Mouse (Mus musculus): Measurements from ENCODE around the gene Trip6. TPM values are rescaled to one million over a fixed set of nuclear protein-coding genes. Genes with fewer than 3 reads are reported as not detected.
A peak's percentile ranks its signal among the peaks of the same experiment; 100 is the strongest.

Gene Trip6
- polyA plus RNA-seq, 1 experiment = 10.3 TPM

- 49% methylated on average over 6 of the region's 6 CpGs for WGBS
- H3K4me1 ChIP-seq (ENCODE audit: control insufficient read depth, insufficient read depth, low read length) = 0 out of 2 replicates have a peak, but pooled peaks cover 7% of the 10 kb centered on the region
- H3K4me3 ChIP-seq (replicated peaks; ENCODE audit: insufficient read depth, low read depth, low read length) = no peak overlapping the region
- H3K27ac ChIP-seq (ENCODE audit: insufficient read depth, low read length) = no peak overlapping the region
- TF ChIP-seq CTCF (IDR thresholded peaks at IDR 0.05; ENCODE audit: borderline replicate concordance, insufficient read depth, low read depth, low read length) (no peak), POLR2A (IDR thresholded peaks at IDR 0.05; ENCODE audit: borderline replicate concordance, insufficient read depth, low read length) (no peak)
- no peaks in the 10 kb centered on the region for H3K27me3 ChIP-seq (ENCODE audit: control insufficient read depth, insufficient read depth, low read length)
- DNase-seq = no peak
Observed at GRCm38 (mm10) chr5:137335066-137335465, 20.9 kb upstream of the Trip6 start.

GRCm38 (mm10) chr5:137334317-137334716, 20.1 kb upstream of the Trip6 start:
- DNase-seq = no peak
- Histone ChIP-seq H3K27ac (ENCODE audit: insufficient read depth, low read length) (no peak overlapping the region), H3K4me3 (replicated peaks; ENCODE audit: insufficient read depth, low read depth, low read length) (no peak overlapping the region), H3K4me1 (ENCODE audit: control insufficient read depth, insufficient read depth, low read length) (0 out of 2 replicates have a peak, but pooled peaks cover 3% of the 10 kb centered on the region), H3K27me3 (ENCODE audit: control insufficient read depth, insufficient read depth, low read length) (no peaks in the 10 kb centered on the region)
- TF ChIP-seq CTCF (IDR thresholded peaks at IDR 0.05; ENCODE audit: borderline replicate concordance, insufficient read depth, low read depth, low read length) = no peak
- no peak for TF ChIP-seq POLR2A (IDR thresholded peaks at IDR 0.05; ENCODE audit: borderline replicate concordance, insufficient read depth, low read length)
- WGBS = 38% methylated on average over 10 of the region's 10 CpGs

- Histone ChIP-seq H3K27ac (ENCODE audit: insufficient read depth, low read length) (no peak within 1 kb of the TSS; the same call in 1 of the 2 replicates), H3K27me3 (ENCODE audit: control insufficient read depth, insufficient read depth, low read length) (no peaks in the 10 kb centered on the region), H3K4me1 (ENCODE audit: control insufficient read depth, insufficient read depth, low read length) (0 out of 2 replicates have a peak, but pooled peaks cover 3% of the 10 kb centered on the region), H3K4me3 (replicated peaks; ENCODE audit: insufficient read depth, low read depth, low read length) (peak within 1 kb of the TSS; percentile 71)
- TF ChIP-seq CTCF (IDR thresholded peaks at IDR 0.05; ENCODE audit: borderline replicate concordance, insufficient read depth, low read depth, low read length) (peak; percentile 73), POLR2A (IDR thresholded peaks at IDR 0.05; ENCODE audit: borderline replicate concordance, insufficient read depth, low read length) (peak; percentile 60; the same call in 1 of the 2 replicates)
- WGBS = under 1% methylated on average over 44 of the region's 44 CpGs
- DNase-seq = peak; percentile 90 to 96
Observed at GRCm38 (mm10) chr5:137333512-137334174, 19.4 kb upstream of the Trip6 start, which contains the start of gene Slc12a9. Gene Slc12a9 (minus strand): TSS chr5:137333597.

GRCm38 (mm10) chr5:137332857-137333511, 18.8 kb upstream of the Trip6 start:
- peak overlapping the region; percentile 71 for H3K4me3 ChIP-seq (replicated peaks; ENCODE audit: insufficient read depth, low read depth, low read length)
- 0 out of 2 replicates have a peak, but pooled peaks cover 3% of the 10 kb centered on the region for H3K4me1 ChIP-seq (ENCODE audit: control insufficient read depth, insufficient read depth, low read length)
- DNase-seq = no peak
- WGBS = 15% methylated on average over 15 of the region's 15 CpGs
- H3K27ac ChIP-seq (ENCODE audit: insufficient read depth, low read length) = no peak overlapping the region; the same call in 1 of the 2 replicates
- TF ChIP-seq CTCF (IDR thresholded peaks at IDR 0.05; ENCODE audit: borderline replicate concordance, insufficient read depth, low read depth, low read length) = no peak
- no peak for TF ChIP-seq POLR2A (IDR thresholded peaks at IDR 0.05; ENCODE audit: borderline replicate concordance, insufficient read depth, low read length)
- no peaks in the 10 kb centered on the region for H3K27me3 ChIP-seq (ENCODE audit: control insufficient read depth, insufficient read depth, low read length)

- TF ChIP-seq POLR2A (IDR thresholded peaks at IDR 0.05; ENCODE audit: borderline replicate concordance, insufficient read depth, low read length) (no peak), CTCF (IDR thresholded peaks at IDR 0.05; ENCODE audit: borderline replicate concordance, insufficient read depth, low read depth, low read length) (no peak)
- 76% methylated on average over 7 of the region's 7 CpGs for WGBS
- Histone ChIP-seq H3K27ac (ENCODE audit: insufficient read depth, low read length) (no peak overlapping the region), H3K4me1 (ENCODE audit: control insufficient read depth, insufficient read depth, low read length) (no peaks in the 10 kb centered on the region), H3K27me3 (ENCODE audit: control insufficient read depth, insufficient read depth, low read length) (no peaks in the 10 kb centered on the region), H3K4me3 (replicated peaks; ENCODE audit: insufficient read depth, low read depth, low read length) (no peak overlapping the region)
- no peak for DNase-seq
Observed at GRCm38 (mm10) chr5:137330910-137331309, 16.7 kb upstream of the Trip6 start.

GRCm38 (mm10) chr5:137320996-137321395, 6.8 kb upstream of the Trip6 start:
- no peak for DNase-seq
- TF ChIP-seq CTCF (IDR thresholded peaks at IDR 0.05; ENCODE audit: borderline replicate concordance, insufficient read depth, low read depth, low read length) (no peak), POLR2A (IDR thresholded peaks at IDR 0.05; ENCODE audit: borderline replicate concordance, insufficient read depth, low read length) (no peak)
- no peak overlapping the region for H3K27ac ChIP-seq (ENCODE audit: insufficient read depth, low read length)
- no peak overlapping the region for H3K4me3 ChIP-seq (replicated peaks; ENCODE audit: insufficient read depth, low read depth, low read length)
- H3K4me1 ChIP-seq (ENCODE audit: control insufficient read depth, insufficient read depth, low read length) = peaks cover 4% of the 10 kb centered on the region
- 89% methylated on average over 3 of the region's 3 CpGs for WGBS
- no peaks in the 10 kb centered on the region; the same call in 1 of the 2 replicates for H3K27me3 ChIP-seq (ENCODE audit: control insufficient read depth, insufficient read depth, low read length)

GRCm38 (mm10) chr5:137318570-137318969, 4.4 kb upstream of the Trip6 start:
- H3K4me1 ChIP-seq (ENCODE audit: control insufficient read depth, insufficient read depth, low read length) = peaks cover 4% of the 10 kb centered on the region
- H3K27me3 ChIP-seq (ENCODE audit: control insufficient read depth, insufficient read depth, low read length) = no peaks in the 10 kb centered on the region; the same call in 1 of the 2 replicates
- H3K27ac ChIP-seq (ENCODE audit: insufficient read depth, low read length) = no peak overlapping the region
- no peak overlapping the region for H3K4me3 ChIP-seq (replicated peaks; ENCODE audit: insufficient read depth, low read depth, low read length)
- no peak for TF ChIP-seq POLR2A (IDR thresholded peaks at IDR 0.05; ENCODE audit: borderline replicate concordance, insufficient read depth, low read length)
- no peak for TF ChIP-seq CTCF (IDR thresholded peaks at IDR 0.05; ENCODE audit: borderline replicate concordance, insufficient read depth, low read depth, low read length)
- no peak for DNase-seq
- 95% methylated on average over 1 of the region's 1 CpGs for WGBS

Measured in cerebellum, adult 2 months (tissue).